Mouse (Mus musculus): ENCODE data around the gene Smchd1. TPM values are rescaled to one million over a fixed set of nuclear protein-coding genes. Genes with fewer than 3 reads are reported as not detected.
"Not testable (repeated sequence)": the region's sequence is repeated elsewhere in the genome, so short reads cannot be mapped to it uniquely, and the experiment has no call there.

The Smchd1 gene
- polyA plus RNA-seq, 1 experiment from 2014 or later = 83.9 TPM

DNA sequence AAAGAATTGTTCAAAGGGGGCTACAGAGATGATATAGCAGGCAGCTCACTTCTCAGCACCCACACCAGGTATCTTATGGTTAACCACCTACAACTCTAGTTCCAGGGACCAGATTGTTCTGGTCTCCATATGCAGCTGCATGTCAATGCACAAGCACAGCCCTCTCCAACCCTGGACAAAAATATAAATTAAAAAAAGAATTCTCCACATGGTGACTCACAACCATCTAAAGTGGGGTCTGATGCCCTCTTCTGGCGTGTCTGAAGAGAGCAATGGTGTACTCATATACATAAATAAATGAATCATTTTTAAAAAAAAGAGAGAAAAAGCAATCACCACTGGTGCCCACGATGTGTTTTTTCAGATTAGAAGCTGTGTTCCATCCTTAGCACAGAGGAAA is 30.4 kb downstream of the Smchd1 start:
- Histone ChIP-seq H3K9me3 (no peaks in the 10 kb centered on the region), H3K4me3 (replicated peaks) (no peak overlapping the region), H3K4me1 (replicated peaks) (no peaks in the 10 kb centered on the region), H3K36me3 (peaks cover 61% of the 10 kb centered on the region), H3K9ac (replicated peaks) (no peak overlapping the region), H3K27me3 (no peaks in the 10 kb centered on the region), H3K27ac (no peak overlapping the region), H3K4me2 (no peak overlapping the region)
- WGBS = 88% methylated on average over 2 of the region's 2 CpGs
- ATAC-seq (ENCODE audit: insufficient number of reproducible peaks, insufficient read depth, low FRiP score, low TSS enrichment, low read depth) = no peak

- Histone ChIP-seq H3K27ac (no peak overlapping the region), H3K27me3 (no peaks in the 10 kb centered on the region), H3K36me3 (peaks cover 62% of the 10 kb centered on the region), H3K4me1 (replicated peaks) (no peaks in the 10 kb centered on the region), H3K9ac (replicated peaks) (no peak overlapping the region), H3K4me2 (no peak overlapping the region), H3K4me3 (replicated peaks) (no peak overlapping the region), H3K9me3 (no peaks in the 10 kb centered on the region)
- 90% methylated on average over 3 of the region's 3 CpGs for WGBS
- ATAC-seq (ENCODE audit: insufficient number of reproducible peaks, insufficient read depth, low FRiP score, low TSS enrichment, low read depth) = no peak
These were observed 31.0 kb downstream of the Smchd1 start for GRCm38 (mm10) chr17:71444126-71444525.

GRCm38 (mm10) chr17:71443273-71443672 is 31.9 kb downstream of the Smchd1 start:
- Histone ChIP-seq H3K36me3 (peaks cover 57% of the 10 kb centered on the region), H3K27me3 (no peaks in the 10 kb centered on the region), H3K4me2 (no peak overlapping the region), H3K9me3 (no peaks in the 10 kb centered on the region), H3K9ac (replicated peaks) (no peak overlapping the region), H3K4me3 (replicated peaks) (no peak overlapping the region), H3K4me1 (replicated peaks) (no peaks in the 10 kb centered on the region), H3K27ac (no peak overlapping the region)
- 93% methylated on average over 6 of the region's 6 CpGs for WGBS
- ATAC-seq (ENCODE audit: insufficient number of reproducible peaks, insufficient read depth, low FRiP score, low TSS enrichment, low read depth) = no peak

DNA sequence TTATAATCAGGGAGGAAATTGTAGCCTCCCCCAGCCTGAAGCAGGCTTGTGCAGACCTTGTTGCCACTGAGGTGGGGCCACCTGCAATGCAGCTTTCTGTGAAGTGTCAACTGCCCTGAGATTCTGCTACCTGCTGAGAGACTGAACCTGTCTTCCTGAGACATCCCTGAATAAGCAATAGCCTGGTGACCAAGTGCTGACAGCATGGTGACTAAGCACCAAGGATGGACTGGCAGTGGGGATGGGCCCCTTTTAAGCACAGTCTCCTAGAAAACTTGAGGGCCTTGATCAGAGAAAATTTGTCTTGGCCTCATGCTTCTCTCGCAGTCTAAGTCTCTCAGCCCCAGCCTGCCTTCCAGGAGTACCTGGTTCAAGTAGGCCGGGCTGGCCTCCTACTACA is 52.6 kb downstream of the Smchd1 start:
- ATAC-seq (ENCODE audit: insufficient number of reproducible peaks, insufficient read depth, low FRiP score, low TSS enrichment, low read depth); H3K27me3 ChIP-seq; H3K4me1 ChIP-seq (replicated peaks); H3K27ac ChIP-seq; H3K4me3 ChIP-seq (replicated peaks); H3K9ac ChIP-seq (replicated peaks); H3K4me2 ChIP-seq: not testable (repeated sequence)
- Histone ChIP-seq H3K9me3 (peaks cover 14% of the 10 kb centered on the region), H3K36me3 (peaks cover 63% of the 10 kb centered on the region)
- 94% methylated on average over 2 of the region's 2 CpGs for WGBS

- not testable (repeated sequence) for H3K4me2 ChIP-seq; H3K27ac ChIP-seq; ATAC-seq (ENCODE audit: insufficient number of reproducible peaks, insufficient read depth, low FRiP score, low TSS enrichment, low read depth); H3K4me1 ChIP-seq (replicated peaks); H3K4me3 ChIP-seq (replicated peaks); H3K9ac ChIP-seq (replicated peaks); H3K27me3 ChIP-seq
- Histone ChIP-seq H3K36me3 (peaks cover 68% of the 10 kb centered on the region), H3K9me3 (peaks cover 14% of the 10 kb centered on the region)
- 86% methylated on average over 5 of the region's 5 CpGs for WGBS
These were observed 55.7 kb downstream of the Smchd1 start for GRCm38 (mm10) chr17:71419448-71419847.

- Histone ChIP-seq H3K36me3 (peaks cover 58% of the 10 kb centered on the region), H3K4me2 (no peak overlapping the region), H3K9me3 (peaks cover 7% of the 10 kb centered on the region), H3K4me3 (replicated peaks) (no peak overlapping the region), H3K27ac (no peak overlapping the region), H3K4me1 (replicated peaks) (no peaks in the 10 kb centered on the region), H3K9ac (replicated peaks) (no peak overlapping the region), H3K27me3 (no peaks in the 10 kb centered on the region)
- WGBS = 88% methylated on average over 1 of the region's 1 CpGs
- no peak for ATAC-seq (ENCODE audit: insufficient number of reproducible peaks, insufficient read depth, low FRiP score, low TSS enrichment, low read depth)
These were observed 58.1 kb downstream of the Smchd1 start for GRCm38 (mm10) chr17:71417008-71417407.

DNA sequence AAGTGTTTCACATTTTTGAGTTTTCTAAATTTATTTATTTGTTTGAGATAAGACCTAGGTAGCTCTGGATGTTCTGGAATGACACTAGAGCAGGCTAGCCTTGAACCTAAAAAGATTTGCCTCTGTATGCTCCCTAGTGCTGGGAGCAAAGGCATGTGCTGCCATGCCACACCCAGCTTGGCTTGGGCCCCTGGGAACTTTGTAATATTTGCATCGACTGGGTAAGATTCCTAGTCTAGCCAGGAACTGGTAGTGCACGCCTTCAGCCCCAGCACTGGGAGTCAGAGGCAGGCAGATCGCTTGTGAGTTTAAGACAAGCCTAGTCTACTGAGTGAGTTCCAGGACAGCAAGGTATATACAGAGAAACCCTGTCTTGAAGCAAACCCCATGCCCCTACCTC is 87.7 kb downstream of the Smchd1 start:
- Histone ChIP-seq H3K4me1 (replicated peaks) (no peaks in the 10 kb centered on the region), H3K4me2 (no peak overlapping the region), H3K36me3 (peaks cover 53% of the 10 kb centered on the region), H3K9ac (replicated peaks) (no peak overlapping the region), H3K4me3 (replicated peaks) (no peak overlapping the region), H3K27ac (no peak overlapping the region), H3K27me3 (no peaks in the 10 kb centered on the region), H3K9me3 (no peaks in the 10 kb centered on the region)
- WGBS = 93% methylated on average over 3 of the region's 3 CpGs
- ATAC-seq (ENCODE audit: insufficient number of reproducible peaks, insufficient read depth, low FRiP score, low TSS enrichment, low read depth) = no peak

DNA sequence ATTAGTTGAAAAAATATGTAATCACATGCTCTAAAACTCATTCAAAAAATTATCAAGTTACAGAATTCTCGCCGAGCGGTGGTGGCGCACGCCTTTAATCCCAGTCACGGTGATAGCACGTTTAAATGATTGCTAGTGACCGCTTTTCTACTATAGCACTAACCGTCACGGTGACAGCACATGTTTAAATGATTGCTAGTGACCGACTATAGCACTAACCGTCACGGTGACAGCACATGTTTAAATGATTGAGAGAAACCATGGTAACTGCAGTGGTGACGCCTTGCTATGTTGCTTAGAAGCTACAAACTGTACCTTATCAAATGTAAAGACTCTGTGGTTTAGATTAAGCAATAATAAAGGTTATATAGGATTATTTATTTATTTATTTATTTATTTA is 94.8 kb downstream of the Smchd1 start:
- Histone ChIP-seq H3K9ac (replicated peaks) (no peak overlapping the region), H3K4me2 (no peak overlapping the region), H3K4me3 (replicated peaks) (no peak overlapping the region), H3K27ac (no peak overlapping the region), H3K9me3 (no peaks in the 10 kb centered on the region), H3K36me3 (peaks cover 49% of the 10 kb centered on the region), H3K4me1 (replicated peaks) (no peaks in the 10 kb centered on the region), H3K27me3 (no peaks in the 10 kb centered on the region)
- WGBS = 96% methylated on average over 14 of the region's 14 CpGs
- no peak for ATAC-seq (ENCODE audit: insufficient number of reproducible peaks, insufficient read depth, low FRiP score, low TSS enrichment, low read depth)

DNA sequence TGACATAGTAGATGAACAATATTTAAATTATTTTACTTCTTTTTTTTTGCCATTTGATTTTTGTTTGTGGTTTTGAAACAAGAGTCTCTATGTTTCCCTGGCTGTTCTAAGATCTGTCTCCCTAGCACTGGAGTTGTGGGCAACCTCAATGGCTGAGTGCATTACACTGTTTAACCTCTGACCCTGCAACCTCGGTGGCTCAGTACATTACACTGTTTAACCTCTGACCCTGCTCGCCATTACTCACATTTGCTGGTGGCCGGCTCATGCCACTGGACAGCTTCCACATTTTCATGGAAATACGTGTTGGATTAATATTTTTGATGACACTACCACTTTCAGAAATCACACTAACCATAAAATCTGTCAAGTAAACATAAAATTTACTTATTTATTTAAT is 97.2 kb downstream of the Smchd1 start:
- Histone ChIP-seq H3K27ac (no peak overlapping the region), H3K4me2 (no peak overlapping the region), H3K4me1 (replicated peaks) (no peaks in the 10 kb centered on the region), H3K27me3 (no peaks in the 10 kb centered on the region), H3K36me3 (peaks cover 65% of the 10 kb centered on the region), H3K9me3 (no peaks in the 10 kb centered on the region), H3K9ac (replicated peaks) (no peak overlapping the region), H3K4me3 (replicated peaks) (no peak overlapping the region)
- 42% methylated on average over 4 of the region's 4 CpGs for whole genome bisulfite sequencing
- no peak for ATAC-seq (ENCODE audit: insufficient number of reproducible peaks, insufficient read depth, low FRiP score, low TSS enrichment, low read depth)

- Histone ChIP-seq H3K27me3 (no peaks in the 10 kb centered on the region), H3K9me3 (no peaks in the 10 kb centered on the region), H3K27ac (no peak overlapping the region), H3K4me2 (no peak overlapping the region), H3K4me3 (replicated peaks) (no peak overlapping the region), H3K36me3 (peaks cover 82% of the 10 kb centered on the region), H3K9ac (replicated peaks) (no peak overlapping the region), H3K4me1 (replicated peaks) (no peaks in the 10 kb centered on the region)
- no peak for ATAC-seq (ENCODE audit: insufficient number of reproducible peaks, insufficient read depth, low FRiP score, low TSS enrichment, low read depth)
- WGBS = 81% methylated on average over 3 of the region's 3 CpGs
These were observed 119.6 kb downstream of the Smchd1 start for GRCm38 (mm10) chr17:71355526-71355925.

- Histone ChIP-seq H3K9me3 (no peaks in the 10 kb centered on the region), H3K9ac (replicated peaks) (no peak overlapping the region), H3K36me3 (peaks cover 82% of the 10 kb centered on the region), H3K4me1 (replicated peaks) (no peaks in the 10 kb centered on the region), H3K4me3 (replicated peaks) (no peak overlapping the region), H3K27ac (no peak overlapping the region), H3K4me2 (no peak overlapping the region), H3K27me3 (no peaks in the 10 kb centered on the region)
- no peak for ATAC-seq (ENCODE audit: insufficient number of reproducible peaks, insufficient read depth, low FRiP score, low TSS enrichment, low read depth)
- WGBS = 91% methylated on average over 11 of the region's 11 CpGs
These were observed 120.9 kb downstream of the Smchd1 start for GRCm38 (mm10) chr17:71354205-71354604.

DNA sequence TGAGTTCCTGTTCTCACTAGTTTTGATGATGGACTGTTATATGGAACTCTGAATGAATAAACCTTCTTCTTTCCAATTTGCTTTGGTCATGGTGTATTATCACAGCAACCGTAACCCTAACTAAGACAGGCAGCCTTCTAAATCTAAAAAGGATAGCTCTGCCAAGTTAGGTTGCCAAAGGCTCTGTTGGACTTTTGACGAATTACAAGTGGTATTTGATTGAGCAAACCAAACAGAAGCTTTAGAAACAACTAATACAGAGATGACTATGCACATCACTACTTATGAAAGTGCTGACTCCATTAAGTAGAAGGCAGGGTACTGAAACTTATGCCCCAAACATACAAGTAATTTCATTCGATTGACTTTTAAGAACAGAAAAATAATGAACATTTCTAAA is 127.0 kb downstream of the Smchd1 start:
- Histone ChIP-seq H3K27ac (no peak overlapping the region), H3K4me2 (no peak overlapping the region), H3K9ac (replicated peaks) (no peak overlapping the region), H3K36me3 (peaks cover 87% of the 10 kb centered on the region), H3K9me3 (no peaks in the 10 kb centered on the region), H3K27me3 (no peaks in the 10 kb centered on the region), H3K4me1 (replicated peaks) (no peaks in the 10 kb centered on the region), H3K4me3 (replicated peaks) (no peak overlapping the region)
- 91% methylated on average over 3 of the region's 3 CpGs for whole genome bisulfite sequencing
- ATAC-seq (ENCODE audit: insufficient number of reproducible peaks, insufficient read depth, low FRiP score, low TSS enrichment, low read depth) = no peak

Data from limb, embryonic 12.5 days (tissue).